ENCODE assay signal across 9 mouse cellular contexts in genomic region chr11:49248226-49248973, GRCm38 (mm10). TPM values are rescaled to one million over a fixed set of nuclear protein-coding genes. Genes with fewer than 3 reads are reported as not detected.
DNase-seq lines count a peak whose midpoint lies in the region; ATAC-seq lines count a peak whose summit lies in the region.
"Had no signal": no experiment of that assay in that cellular context is flagged by ENCODE, and none has a peak within 500 bp of the region (broad histone marks: within the 10 kb centered on the region; RNA-seq: fewer than 3 reads in every experiment).

No protein-coding gene starts in this region.

- WGBS in liver, embryonic 16.5 days (ENCODE audit: insufficient replicate concordance) = 47% methylated on average over 6 of the region's 6 CpGs
- 62% methylated on average over 6 of the region's 6 CpGs for WGBS in forebrain, embryonic 14.5 days

- no peak overlapping the region for H3K4me3 ChIP-seq in liver, embryonic 16.5 days (ENCODE audit: low read depth, low read length)
- H3K4me3 ChIP-seq in forebrain, embryonic 14.5 days (ENCODE audit: low read depth, low read length) = no peak overlapping the region

- DNase-seq in left cerebral cortex, adult 18-20 months (ENCODE audit: low spot score in 2 of 2) = peak; percentile 48 to 51
- no peak for DNase-seq in left cerebral cortex, adult 11 months (ENCODE audit: low spot score)
- DNase-seq in adrenal gland, adult 8-10 months = peak; percentile 68
- DNase-seq in heart, postnatal 25 days (ENCODE audit: low spot score) = peak; percentile 37
- DNase-seq in thymus, postnatal 14 days = peak; percentile 51
- DNase-seq in forebrain, embryonic 14.5 days (ENCODE audit: low spot score) = no peak
- no peak for DNase-seq in layer of hippocampus, adult 11-12 months (ENCODE audit: low spot score)

- H3K9ac ChIP-seq in liver, embryonic 16.5 days (ENCODE audit: low read depth, low read length) = peak overlapping the region; percentile 42; the same call in 1 of the 2 replicates
- no peak overlapping the region for H3K9ac ChIP-seq in forebrain, embryonic 14.5 days (ENCODE audit: low read length)

- peak overlapping the region; percentile 94 for H3K27ac ChIP-seq in liver, embryonic 16.5 days (ENCODE audit: low read length)
- H3K27ac ChIP-seq in forebrain, embryonic 14.5 days (ENCODE audit: low read depth, low read length) = no peak overlapping the region

- H3K9me3 ChIP-seq in liver, embryonic 16.5 days (replicated peaks; ENCODE audit: control insufficient read depth, low read length) = no peaks in the 10 kb centered on the region
- no peaks in the 10 kb centered on the region for H3K9me3 ChIP-seq in forebrain, embryonic 14.5 days (replicated peaks; ENCODE audit: control insufficient read depth, low read length)

- intact Hi-C loops in heart, postnatal 25 days (cut with DNase I) = no loop called here

- H3K4me2 ChIP-seq in liver, embryonic 16.5 days (ENCODE audit: low read depth, low read length) = peak overlapping the region; percentile 98
- no peak overlapping the region for H3K4me2 ChIP-seq in forebrain, embryonic 14.5 days (ENCODE audit: low read length)

- no peaks in the 10 kb centered on the region for H3K27me3 ChIP-seq in liver, embryonic 16.5 days (ENCODE audit: control insufficient read depth, insufficient read depth, low read depth, low read length)
- no peaks in the 10 kb centered on the region for H3K27me3 ChIP-seq in forebrain, embryonic 14.5 days (replicated peaks; ENCODE audit: control insufficient read depth, insufficient read depth, low read length)

- ATAC-seq in liver, embryonic 16.5 days (ENCODE audit: low read depth) = no peak
- ATAC-seq in forebrain, embryonic 14.5 days = no peak

- H3K4me1 ChIP-seq in liver, embryonic 16.5 days (ENCODE audit: control insufficient read depth, low read depth, low read length) = peaks cover 80% of the 10 kb centered on the region
- peaks cover 18% of the 10 kb centered on the region for H3K4me1 ChIP-seq in forebrain, embryonic 14.5 days (ENCODE audit: control insufficient read depth, insufficient read depth, low read length)

- peaks cover 7% of the 10 kb centered on the region for H3K36me3 ChIP-seq in liver, embryonic 16.5 days (ENCODE audit: control insufficient read depth, insufficient read depth)
- H3K36me3 ChIP-seq in forebrain, embryonic 14.5 days (ENCODE audit: control insufficient read depth, insufficient read depth, low read length) = peaks cover 3% of the 10 kb centered on the region; the same call in 1 of the 2 replicates

RNA-seq across cellular contexts. Expression of gene Mgat1, which starts 4.4 kb away (rescaled TPM):
- total RNA-seq in left cerebral cortex, adult 18-20 months (2021) = 10 to 100 TPM; 67.9 to 77.0 TPM
- total RNA-seq in adrenal gland, adult 8-10 months (2022) = 100 to 1,000 TPM; 114 to 131 (median 124) TPM
- 10 to 100 TPM; 49.1 to 64.1 TPM for total RNA-seq in heart, postnatal 25 days (2021)
- polyA plus RNA-seq in liver, embryonic 16.5 days (2015; fragmentation: Nextera tagmentation; extraction: Ambion mirVana) = 41.5 TPM in 2 replicates
- 23.5 and 23.8 TPM in 2 replicates for polyA plus RNA-seq in forebrain, embryonic 14.5 days (2014; fragmentation: Nextera tagmentation; extraction: Ambion mirVana)

RNA-seq across cellular contexts. Expression of gene Olfr1393, which starts 29.7 kb away (rescaled TPM):
- under 1 TPM; 0.23 to 0.37 TPM for total RNA-seq in left cerebral cortex, adult 18-20 months (2021)
- not detected for total RNA-seq in adrenal gland, adult 8-10 months (2022)
- total RNA-seq in heart, postnatal 25 days (2021) = under 1 TPM; 0.10 to 0.11 TPM
- 0.06 TPM in 1 of 2 replicates, not detected in the other for polyA plus RNA-seq in liver, embryonic 16.5 days (2015; fragmentation: Nextera tagmentation; extraction: Ambion mirVana)
- not detected in 2 replicates for polyA plus RNA-seq in forebrain, embryonic 14.5 days (2014; fragmentation: Nextera tagmentation; extraction: Ambion mirVana)

RNA-seq across cellular contexts. Expression of gene Olfr1392, which starts 36.7 kb away (rescaled TPM):
- not detected for total RNA-seq in left cerebral cortex, adult 18-20 months (2021)
- total RNA-seq in adrenal gland, adult 8-10 months (2022) = not detected
- total RNA-seq in heart, postnatal 25 days (2021) = not detected
- not detected in 2 replicates for polyA plus RNA-seq in liver, embryonic 16.5 days (2015; fragmentation: Nextera tagmentation; extraction: Ambion mirVana)
- polyA plus RNA-seq in forebrain, embryonic 14.5 days (2014; fragmentation: Nextera tagmentation; extraction: Ambion mirVana) = not detected in 2 replicates
- polyA plus RNA-seq: heart, embryonic 14.5 days had no signal

RNA-seq across cellular contexts. Expression of gene Zfp62, which starts 45.3 kb away (rescaled TPM):
- 10 to 100 TPM; 68.9 to 78.9 TPM for total RNA-seq in left cerebral cortex, adult 18-20 months (2021)
- 10 to 100 TPM; 28.1 to 40.1 (median 36.2) TPM for total RNA-seq in adrenal gland, adult 8-10 months (2022)
- total RNA-seq in heart, postnatal 25 days (2021) = 10 to 100 TPM; 21.5 to 29.6 TPM
- 11.1 and 11.7 TPM in 2 replicates for polyA plus RNA-seq in liver, embryonic 16.5 days (2015; fragmentation: Nextera tagmentation; extraction: Ambion mirVana)
- 56.6 and 64.7 TPM in 2 replicates for polyA plus RNA-seq in forebrain, embryonic 14.5 days (2014; fragmentation: Nextera tagmentation; extraction: Ambion mirVana)

RNA-seq across cellular contexts. Expression of gene Olfr10, which starts 56.1 kb away (rescaled TPM):
- not detected for total RNA-seq in left cerebral cortex, adult 18-20 months (2021)
- total RNA-seq in adrenal gland, adult 8-10 months (2022) = not detected
- not detected for total RNA-seq in heart, postnatal 25 days (2021)
- not detected in 2 replicates for polyA plus RNA-seq in liver, embryonic 16.5 days (2015; fragmentation: Nextera tagmentation; extraction: Ambion mirVana)
- not detected in 2 replicates for polyA plus RNA-seq in forebrain, embryonic 14.5 days (2014; fragmentation: Nextera tagmentation; extraction: Ambion mirVana)
- polyA plus RNA-seq: heart, embryonic 14.5 days had no signal

Comparison
In these comparisons a context has a peak if more than half of its experiments do, and no peak if none do; other contexts are left out.
1. DNase-seq: peak in left cerebral cortex, adult 18-20 months (2 of 2), adrenal gland, adult 8-10 months (single experiment), heart, postnatal 25 days (single experiment) and thymus, postnatal 14 days (single experiment); none in left cerebral cortex, adult 11 months (single experiment), forebrain, embryonic 14.5 days (single experiment) and layer of hippocampus, adult 11-12 months (single experiment).